Mouse (Mus musculus): Measurements from ENCODE around the gene Ist1. TPM values are rescaled to one million over a fixed set of nuclear protein-coding genes. Genes with fewer than 3 reads are reported as not detected.

Ist1 gene
- polyA plus RNA-seq (2016; fragmentation: Nextera tagmentation; extraction: Ambion mirVana): 134 and 153 TPM in 2 replicates

- H3K4me1 ChIP-seq: peaks cover 25% of the 10 kb centered on the region
- H3K27ac ChIP-seq: peak within 1 kb of the TSS; percentile 95
- no peaks in the 10 kb centered on the region for H3K27me3 ChIP-seq (ENCODE audit: low read depth, poor library complexity, severe bottlenecking)
- peak; percentile 99 for DNase-seq (ENCODE audit: low spot score)
- H3K4me3 ChIP-seq: peak within 1 kb of the TSS; percentile 99
- WGBS: under 1% methylated on average over 57 of the region's 57 CpGs
- H3K9me3 ChIP-seq (replicated peaks): no peaks in the 10 kb centered on the region
- H3K36me3 ChIP-seq: peaks cover 6% of the 10 kb centered on the region; the same call in 1 of the 2 replicates
Measured at GRCm38 (mm10) chr8:109693146-109693900, at the start of gene Ist1. Gene Ist1, minus strand, starts transcription at chr8:109693260.

GRCm38 (mm10) chr8:109738049-109738380, 45.0 kb upstream of the Ist1 start:
- peaks cover 19% of the 10 kb centered on the region for H3K36me3 ChIP-seq
- peaks cover 14% of the 10 kb centered on the region for H3K4me1 ChIP-seq
- peak overlapping the region; percentile 93 for H3K27ac ChIP-seq
- no peaks in the 10 kb centered on the region for H3K9me3 ChIP-seq (replicated peaks)
- H3K4me3 ChIP-seq: peak overlapping the region; percentile 83
- WGBS: 90% methylated on average over 1 of the region's 1 CpGs
- no peaks in the 10 kb centered on the region for H3K27me3 ChIP-seq (ENCODE audit: low read depth, poor library complexity, severe bottlenecking)
- DNase-seq (ENCODE audit: low spot score): no peak

GRCm38 (mm10) chr8:109737237-109738048, 44.4 kb upstream of the Ist1 start, which contains the start of gene Atxn1l:
Gene Atxn1l, minus strand, starts transcription at chr8:109737739.
- Histone ChIP-seq H3K4me3 (peak within 1 kb of the TSS; percentile 83), H3K27ac (peak within 1 kb of the TSS; percentile 93), H3K4me1 (peaks cover 14% of the 10 kb centered on the region), H3K27me3 (ENCODE audit: low read depth, poor library complexity, severe bottlenecking) (no peaks in the 10 kb centered on the region), H3K9me3 (replicated peaks) (no peaks in the 10 kb centered on the region), H3K36me3 (peaks cover 24% of the 10 kb centered on the region)
- 0% methylated on average over 56 of the region's 59 CpGs for WGBS
- DNase-seq (ENCODE audit: low spot score): peak; percentile 97

GRCm38 (mm10) chr8:109736819-109737218, 43.8 kb upstream of the Ist1 start:
- Histone ChIP-seq H3K4me3 (peak overlapping the region; percentile 83), H3K9me3 (replicated peaks) (no peaks in the 10 kb centered on the region), H3K4me1 (peaks cover 14% of the 10 kb centered on the region), H3K27ac (peak overlapping the region; percentile 93), H3K36me3 (peaks cover 31% of the 10 kb centered on the region), H3K27me3 (ENCODE audit: low read depth, poor library complexity, severe bottlenecking) (no peaks in the 10 kb centered on the region)
- DNase-seq (ENCODE audit: low spot score): peak; percentile 35
- WGBS: 13% methylated on average over 8 of the region's 8 CpGs

GRCm38 (mm10) chr8:109734018-109734417, 41.0 kb upstream of the Ist1 start:
- Histone ChIP-seq H3K4me1 (peaks cover 14% of the 10 kb centered on the region), H3K4me3 (no peak overlapping the region), H3K27ac (no peak overlapping the region), H3K27me3 (ENCODE audit: low read depth, poor library complexity, severe bottlenecking) (no peaks in the 10 kb centered on the region), H3K9me3 (replicated peaks) (no peaks in the 10 kb centered on the region), H3K36me3 (peaks cover 58% of the 10 kb centered on the region)
- DNase-seq (ENCODE audit: low spot score): no peak
- 92% methylated on average over 3 of the region's 3 CpGs for WGBS

GRCm38 (mm10) chr8:109731012-109731411, 38.0 kb upstream of the Ist1 start:
- Histone ChIP-seq H3K4me1 (peaks cover 2% of the 10 kb centered on the region; the same call in 1 of the 2 replicates), H3K27me3 (ENCODE audit: low read depth, poor library complexity, severe bottlenecking) (no peaks in the 10 kb centered on the region), H3K27ac (no peak overlapping the region), H3K4me3 (no peak overlapping the region), H3K9me3 (replicated peaks) (no peaks in the 10 kb centered on the region), H3K36me3 (peaks cover 88% of the 10 kb centered on the region)
- DNase-seq (ENCODE audit: low spot score): no peak
- 80% methylated on average over 3 of the region's 3 CpGs for WGBS

GRCm38 (mm10) chr8:109725106-109725505, 32.0 kb upstream of the Ist1 start:
- Histone ChIP-seq H3K4me1 (no peaks in the 10 kb centered on the region), H3K27me3 (ENCODE audit: low read depth, poor library complexity, severe bottlenecking) (no peaks in the 10 kb centered on the region), H3K9me3 (replicated peaks) (no peaks in the 10 kb centered on the region), H3K4me3 (no peak overlapping the region), H3K27ac (no peak overlapping the region), H3K36me3 (peaks cover 99% of the 10 kb centered on the region)
- 90% methylated on average over 3 of the region's 3 CpGs for WGBS
- no peak for DNase-seq (ENCODE audit: low spot score)

GRCm38 (mm10) chr8:109714961-109715360, 21.9 kb upstream of the Ist1 start:
- no peaks in the 10 kb centered on the region for H3K4me1 ChIP-seq
- 95% methylated on average over 5 of the region's 5 CpGs for WGBS
- H3K27ac ChIP-seq: no peak overlapping the region
- H3K9me3 ChIP-seq (replicated peaks): no peaks in the 10 kb centered on the region
- H3K27me3 ChIP-seq (ENCODE audit: low read depth, poor library complexity, severe bottlenecking): no peaks in the 10 kb centered on the region
- H3K4me3 ChIP-seq: no peak overlapping the region
- H3K36me3 ChIP-seq: peaks cover 100% of the 10 kb centered on the region
- DNase-seq (ENCODE audit: low spot score): no peak

GRCm38 (mm10) chr8:109712521-109712920, 19.5 kb upstream of the Ist1 start:
- H3K4me3 ChIP-seq: no peak overlapping the region
- no peak overlapping the region for H3K27ac ChIP-seq
- peaks cover 100% of the 10 kb centered on the region for H3K36me3 ChIP-seq
- no peak for DNase-seq (ENCODE audit: low spot score)
- H3K27me3 ChIP-seq (ENCODE audit: low read depth, poor library complexity, severe bottlenecking): no peaks in the 10 kb centered on the region
- no peaks in the 10 kb centered on the region for H3K9me3 ChIP-seq (replicated peaks)
- 94% methylated on average over 1 of the region's 1 CpGs for WGBS
- H3K4me1 ChIP-seq: no peaks in the 10 kb centered on the region; the same call in 1 of the 2 replicates

- H3K27ac ChIP-seq: no peak overlapping the region
- DNase-seq (ENCODE audit: low spot score): no peak
- peaks cover 16% of the 10 kb centered on the region for H3K4me1 ChIP-seq
- 95% methylated on average over 4 of the region's 4 CpGs for WGBS
- peaks cover 19% of the 10 kb centered on the region for H3K27me3 ChIP-seq (ENCODE audit: low read depth, poor library complexity, severe bottlenecking)
- H3K4me3 ChIP-seq: no peak overlapping the region
- peaks cover 58% of the 10 kb centered on the region for H3K36me3 ChIP-seq
- H3K9me3 ChIP-seq (replicated peaks): no peaks in the 10 kb centered on the region
Measured at GRCm38 (mm10) chr8:109707921-109708320, 14.9 kb upstream of the Ist1 start.

GRCm38 (mm10) chr8:109706874-109707237, 13.8 kb upstream of the Ist1 start:
- Histone ChIP-seq H3K4me3 (peak overlapping the region; percentile 91), H3K9me3 (replicated peaks) (no peaks in the 10 kb centered on the region), H3K27me3 (ENCODE audit: low read depth, poor library complexity, severe bottlenecking) (peaks cover 26% of the 10 kb centered on the region), H3K27ac (no peak overlapping the region), H3K36me3 (peaks cover 47% of the 10 kb centered on the region), H3K4me1 (peaks cover 16% of the 10 kb centered on the region)
- DNase-seq (ENCODE audit: low spot score): peak; percentile 82
- WGBS: 20% methylated on average over 2 of the region's 2 CpGs

GRCm38 (mm10) chr8:109706076-109706873, 13.2 kb upstream of the Ist1 start:
- peaks cover 26% of the 10 kb centered on the region for H3K27me3 ChIP-seq (ENCODE audit: low read depth, poor library complexity, severe bottlenecking)
- H3K36me3 ChIP-seq: peaks cover 41% of the 10 kb centered on the region
- H3K27ac ChIP-seq: peak overlapping the region; percentile 100
- no peaks in the 10 kb centered on the region for H3K9me3 ChIP-seq (replicated peaks)
- 1% methylated on average over 30 of the region's 30 CpGs for WGBS
- H3K4me3 ChIP-seq: peak overlapping the region; percentile 91
- peaks cover 16% of the 10 kb centered on the region for H3K4me1 ChIP-seq
- peak; percentile 80 for DNase-seq (ENCODE audit: low spot score)
